Mouse (Mus musculus) sigmoid colon, adult 10 weeks (tissue): ENCODE measurements around the gene Mustn1. TPM values are rescaled to one million over a fixed set of nuclear protein-coding genes. Genes with fewer than 3 reads are reported as not detected.

ENCODE experiments used
- polyA plus RNA-seq: library from polyadenylated mRNA; stranded (reverse); fragments of 350-450 nt; fragmentation: Illumina TruSeq; extraction: RNeasy Lipid Tissue Mini Kit (QIAGEN cat#74804); gene quantifications from one replicate; pipeline ENCODE4 v1.2.3, GENCODE M21; 2014; ENCODE audit warnings: low read depth, low replicate concordance

The Mustn1 gene
- 8.3 TPM for polyA plus RNA-seq

DNA sequence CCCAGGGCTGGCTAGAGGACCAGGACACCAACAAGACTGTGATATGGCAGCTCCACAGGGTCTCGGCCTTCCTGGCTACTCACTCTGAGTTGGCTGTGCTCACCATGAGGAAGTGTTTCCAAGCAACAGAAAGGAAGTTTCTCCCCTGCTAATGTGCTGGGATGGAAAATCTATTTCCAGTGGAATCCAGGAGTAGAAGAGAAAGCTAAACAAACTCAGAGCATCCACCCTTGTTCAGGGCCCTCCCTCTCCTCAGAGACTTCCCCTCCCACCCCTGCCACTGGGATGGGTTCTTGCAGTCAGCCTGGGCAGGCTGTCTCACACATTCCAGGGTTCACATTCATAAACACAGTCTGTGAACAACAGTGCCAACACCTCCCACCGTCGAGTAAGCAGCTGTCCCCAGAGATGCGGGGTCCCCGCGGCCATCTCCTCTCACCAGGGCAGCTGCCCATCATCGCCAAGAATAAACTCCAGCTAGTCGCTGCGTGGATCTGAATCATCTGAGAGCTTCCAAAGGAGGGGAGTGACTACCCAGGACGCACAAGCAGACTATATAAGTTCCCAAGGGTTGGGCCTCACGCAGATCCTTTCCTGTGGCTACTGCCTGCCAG is at the start of gene Mustn1:
Gene Mustn1, plus strand, starts transcription at position 243 of the 614 bp plus-strand sequence.

DNA sequence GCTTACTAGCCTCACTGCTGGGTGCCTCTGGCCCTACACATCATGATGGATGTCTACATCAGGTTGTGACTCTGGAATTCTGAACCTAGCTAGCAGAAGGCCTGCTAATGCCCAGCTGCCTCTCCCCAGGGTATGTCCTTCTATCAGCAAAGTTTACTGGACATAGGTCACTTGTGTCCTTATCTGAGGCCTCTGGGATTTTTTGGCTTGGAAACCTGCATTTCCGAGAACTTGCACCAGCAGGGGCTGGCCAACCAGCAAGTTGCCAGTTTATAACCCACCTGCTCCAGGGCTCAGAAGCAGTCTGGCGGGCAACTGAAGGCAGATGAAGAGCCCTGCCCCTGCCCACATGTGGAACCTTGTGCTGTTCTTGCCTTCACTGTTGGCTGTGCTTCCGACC is 7.2 kb downstream of the Mustn1 start, which contains the start of gene Itih4:
Gene Itih4, plus strand, starts transcription at position 273 of the 400 bp plus-strand sequence.

DNA sequence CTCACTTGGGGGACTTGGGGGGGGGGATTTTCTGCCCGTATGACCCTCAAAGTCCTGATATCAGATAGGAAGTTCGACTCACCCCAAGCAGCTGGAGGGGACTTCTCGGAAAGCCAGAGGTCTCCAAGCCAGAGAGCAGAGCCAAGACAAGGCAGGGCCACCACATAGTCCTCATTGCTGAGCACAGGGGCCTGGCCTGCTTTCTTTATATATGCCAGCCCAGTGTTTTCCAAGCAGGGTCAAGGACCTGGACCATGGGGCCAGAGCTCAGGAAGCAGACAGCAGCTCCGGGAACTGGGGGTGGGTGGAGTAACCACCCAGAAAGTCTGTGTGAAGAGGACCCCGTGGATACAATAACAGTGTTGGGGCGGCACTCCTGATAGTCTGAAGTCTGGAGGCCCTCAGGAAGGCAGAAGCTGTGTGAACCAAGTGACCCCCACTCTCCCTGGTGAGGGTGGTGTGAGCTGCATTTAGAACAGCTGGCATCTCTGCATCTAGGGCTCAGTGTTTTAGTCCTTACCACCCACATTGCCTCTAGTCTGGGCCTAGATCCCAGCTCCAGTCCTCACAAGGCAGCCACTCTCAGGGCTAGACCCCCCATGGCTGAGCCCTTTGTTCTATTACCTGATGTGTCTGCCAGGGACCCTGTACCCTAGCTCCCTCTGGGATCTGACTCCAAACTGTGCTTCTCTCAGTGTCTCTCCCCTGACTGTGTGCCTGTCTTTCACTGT is 44.5 kb downstream of the Mustn1 start, which contains the start of gene Itih3:
Gene Itih3, minus strand, starts transcription at position 386 of the 731 bp plus-strand sequence.

Other genes starting within 250 kb of the Mustn1 start
- gene Rft1, start 224.8 kb upstream of the Mustn1 start, polyA plus RNA-seq: 16.1 TPM
- 12.1 TPM for gene Sfmbt1, start 164.4 kb upstream of the Mustn1 start, polyA plus RNA-seq
- gene Tmem110, start 53.6 kb upstream of the Mustn1 start, polyA plus RNA-seq: 5.6 TPM
- gene Itih4, start 7.3 kb downstream of the Mustn1 start, polyA plus RNA-seq: not detected
- 0.19 TPM for gene Itih3, start 44.6 kb downstream of the Mustn1 start, polyA plus RNA-seq
- gene Itih1, start 64.1 kb downstream of the Mustn1 start, polyA plus RNA-seq: not detected
- 16.5 TPM for gene Nek4, start 72.2 kb downstream of the Mustn1 start, polyA plus RNA-seq
- 78.8 TPM for gene Glt8d1, start 122.2 kb downstream of the Mustn1 start, polyA plus RNA-seq
- 331 TPM for gene Spcs1, start 122.5 kb downstream of the Mustn1 start, polyA plus RNA-seq
- 84.8 TPM for gene Pbrm1, start 139.9 kb downstream of the Mustn1 start, polyA plus RNA-seq
- 120 TPM for gene Gnl3, start 140.0 kb downstream of the Mustn1 start, polyA plus RNA-seq
- 6.5 TPM for gene Smim4, start 249.8 kb downstream of the Mustn1 start, polyA plus RNA-seq